Mouse (Mus musculus) c-Kit-positive CD71-positive TER-119-positive erythroid progenitor cells, embryonic 14.5 days (primary cell): ENCODE measurements around the gene Olfr488.
"Not testable (repeated sequence)": the region's sequence is repeated elsewhere in the genome, so short reads cannot be mapped to it uniquely, and the experiment has no call there.

Source experiments
- DNase-seq: peaks from one replicate; pipeline ENCODE4 v3.0.0-alpha.2; 2013; ENCODE audit warnings: low spot score

Gene Olfr488

GRCm38 (mm10) chr7:108258247-108258646 lies at the start of gene Olfr488:
Gene Olfr488 (minus strand): TSS chr7:108258347.
- no peak for DNase-seq

- no peak for DNase-seq
Observed at GRCm38 (mm10) chr7:108288834-108289233, 30.7 kb upstream of the Olfr488 start, which contains the start of gene Olfr490. Gene Olfr490 (minus strand): TSS chr7:108288934.

GRCm38 (mm10) chr7:108233551-108233950 lies 24.6 kb downstream of the Olfr488 start:
- DNase-seq = no peak

DNA sequence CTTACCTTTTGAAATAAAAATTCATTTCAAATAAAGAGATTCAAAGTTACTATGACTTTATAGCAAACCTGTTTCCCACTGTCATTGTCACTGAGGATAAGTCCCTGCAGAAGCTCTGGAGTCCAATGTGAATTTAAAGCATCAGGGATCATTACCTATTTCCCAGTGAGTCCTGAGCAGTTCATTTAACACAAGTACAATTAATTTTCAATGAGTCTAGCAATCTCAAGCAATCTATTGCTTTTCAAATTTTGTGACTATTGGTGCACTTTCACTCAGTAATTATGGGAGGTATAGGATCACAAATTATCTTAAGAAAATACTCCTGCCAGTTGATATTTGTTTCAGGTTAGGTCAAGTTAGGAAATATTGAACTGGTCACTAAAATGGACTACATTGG lies 43.6 kb downstream of the Olfr488 start, which contains the start of gene Olfr487:
Gene Olfr487 (minus strand): TSS at position 101 of the 400 bp plus-strand sequence.
- not testable (repeated sequence) for DNase-seq
